Mouse (Mus musculus): ENCODE measurements around the gene Slc6a8. TPM values are rescaled to one million over a fixed set of nuclear protein-coding genes. Genes with fewer than 3 reads are reported as not detected.

Slc6a8 gene
- polyA plus RNA-seq, 1 experiment: 116 TPM

GRCm38 (mm10) chrX:73676668-73677067 is 3.7 kb downstream of the Slc6a8 start:
- no peak for DNase-seq (ENCODE audit: extremely low spot score in 1 of 2, low spot score in 1 of 2)

- DNase-seq (ENCODE audit: extremely low spot score in 1 of 2, low spot score in 1 of 2): no peak
Observed at GRCm38 (mm10) chrX:73684156-73684555, 11.2 kb downstream of the Slc6a8 start.

- no peak for DNase-seq (ENCODE audit: extremely low spot score in 1 of 2, low spot score in 1 of 2)
Observed at GRCm38 (mm10) chrX:73684978-73685377, 12.0 kb downstream of the Slc6a8 start.

GRCm38 (mm10) chrX:73685629-73686028 is 12.7 kb downstream of the Slc6a8 start:
- DNase-seq (ENCODE audit: extremely low spot score in 1 of 2, low spot score in 1 of 2): no peak

- DNase-seq (ENCODE audit: extremely low spot score in 1 of 2, low spot score in 1 of 2): peak in 1 of 2 experiments; percentile 63
Observed at GRCm38 (mm10) chrX:73690917-73691629, 18.1 kb downstream of the Slc6a8 start.

- DNase-seq (ENCODE audit: extremely low spot score in 1 of 2, low spot score in 1 of 2): no peak
Observed at GRCm38 (mm10) chrX:73700472-73700871, 27.5 kb downstream of the Slc6a8 start.

GRCm38 (mm10) chrX:73715476-73716108 is 42.6 kb downstream of the Slc6a8 start:
- DNase-seq (ENCODE audit: extremely low spot score in 1 of 2, low spot score in 1 of 2): no peak

GRCm38 (mm10) chrX:73716109-73716661 is 43.2 kb downstream of the Slc6a8 start, which contains the start of the genes Bcap31 and Abcd1:
Gene Bcap31 (minus strand): TSS chrX:73716175.
Gene Abcd1 (plus strand): TSS chrX:73716597.
- DNase-seq (ENCODE audit: extremely low spot score in 1 of 2, low spot score in 1 of 2): peak; percentile 78 to 86

GRCm38 (mm10) chrX:73716709-73717545 is 44.0 kb downstream of the Slc6a8 start:
- no peak for DNase-seq (ENCODE audit: extremely low spot score in 1 of 2, low spot score in 1 of 2)

GRCm38 (mm10) chrX:73717667-73718066 is 44.7 kb downstream of the Slc6a8 start:
- no peak for DNase-seq (ENCODE audit: extremely low spot score in 1 of 2, low spot score in 1 of 2)

GRCm38 (mm10) chrX:73718271-73718670 is 45.3 kb downstream of the Slc6a8 start:
- DNase-seq (ENCODE audit: extremely low spot score in 1 of 2, low spot score in 1 of 2): no peak

- no peak for DNase-seq (ENCODE audit: extremely low spot score in 1 of 2, low spot score in 1 of 2)
Observed at GRCm38 (mm10) chrX:73718686-73719362, 45.9 kb downstream of the Slc6a8 start.

GRCm38 (mm10) chrX:73730908-73731307 is 58.0 kb downstream of the Slc6a8 start:
- DNase-seq (ENCODE audit: extremely low spot score in 1 of 2, low spot score in 1 of 2): no peak

Other genes starting within 250 kb of the Slc6a8 start
- gene Trex2, start 237.8 kb upstream of the Slc6a8 start, polyA plus RNA-seq (2012; rRNA removed): not detected in 2 replicates
- gene Haus7, start 214.1 kb upstream of the Slc6a8 start, polyA plus RNA-seq (2012; rRNA removed): 11.7 and 12.7 TPM in 2 replicates
- 28.2 and 30.2 TPM in 2 replicates for gene Bgn, start 189.5 kb upstream of the Slc6a8 start, polyA plus RNA-seq (2012; rRNA removed)
- gene Atp2b3, start 170.1 kb upstream of the Slc6a8 start, polyA plus RNA-seq (2012; rRNA removed): 29.2 and 35.8 TPM in 2 replicates
- gene Dusp9, start 33.7 kb upstream of the Slc6a8 start, polyA plus RNA-seq (2012; rRNA removed): 1.0 and 1.8 TPM in 2 replicates
- gene Pnck, start 13.0 kb upstream of the Slc6a8 start, polyA plus RNA-seq (2012; rRNA removed): 94.2 and 126 TPM in 2 replicates
- 77.3 and 81.6 TPM in 2 replicates for gene Bcap31, start 43.0 kb downstream of the Slc6a8 start, polyA plus RNA-seq (2012; rRNA removed)
- 15.8 and 17.6 TPM in 2 replicates for gene Abcd1, start 43.4 kb downstream of the Slc6a8 start, polyA plus RNA-seq (2012; rRNA removed)
- gene Plxnb3, start 83.9 kb downstream of the Slc6a8 start, polyA plus RNA-seq (2012; rRNA removed): 11.4 and 12.2 TPM in 2 replicates
- 19.1 and 20.2 TPM in 2 replicates for gene Srpk3, start 101.3 kb downstream of the Slc6a8 start, polyA plus RNA-seq (2012; rRNA removed)
- gene Idh3g, start 113.7 kb downstream of the Slc6a8 start, polyA plus RNA-seq (2012; rRNA removed): 545 and 567 TPM in 2 replicates
- 142 and 161 TPM in 2 replicates for gene Ssr4, start 113.9 kb downstream of the Slc6a8 start, polyA plus RNA-seq (2012; rRNA removed)
- gene Pdzd4, start 151.8 kb downstream of the Slc6a8 start, polyA plus RNA-seq (2012; rRNA removed): 89.4 and 92.9 TPM in 2 replicates
- gene Avpr2, start 219.0 kb downstream of the Slc6a8 start, polyA plus RNA-seq (2012; rRNA removed): not detected in 2 replicates
- 88.7 and 113 TPM in 2 replicates for gene L1cam, start 223.0 kb downstream of the Slc6a8 start, polyA plus RNA-seq (2012; rRNA removed)
- 6.4 and 7.3 TPM in 2 replicates for gene Arhgap4, start 248.7 kb downstream of the Slc6a8 start, polyA plus RNA-seq (2012; rRNA removed)
- gene Naa10, start 248.8 kb downstream of the Slc6a8 start, polyA plus RNA-seq (2012; rRNA removed): 77.6 and 80.3 TPM in 2 replicates

All from frontal cortex, adult 2 months (tissue).